Mouse (Mus musculus) stomach, embryonic 15.5 days (tissue): ENCODE measurements around the gene Nfic. TPM values are rescaled to one million over a fixed set of nuclear protein-coding genes. Genes with fewer than 3 reads are reported as not detected.
A peak's percentile ranks its signal among the peaks of the same experiment; 100 is the strongest.

ENCODE experiments used
- ATAC-seq: fragments of 200-750 bp; cut with Nextera tagmentation; 2 replicates; pipeline ENCODE4 v1.8.0; 2017; ENCODE audit warnings: low read depth, moderate number of reproducible peaks, moderate TSS enrichment; ENCODE audit not compliant: insufficient read depth, low FRiP score
- H3K27ac ChIP-seq: fragments of 300-500 bp; sonication (generic); 2 replicates; pipeline ENCODE4 v1.5.1; 2015; ENCODE audit warnings: mild to moderate bottlenecking, inconsistent platforms
- H3K27me3 ChIP-seq: fragments of 300-500 bp; sonication (generic); replicated peaks from 2 replicates; pipeline ENCODE4 v1.6.1; 2015; ENCODE audit warnings: inconsistent platforms
- H3K36me3 ChIP-seq: fragments of 300-500 bp; sonication (generic); 2 replicates; pipeline ENCODE4 v1.6.1; 2015; ENCODE audit warnings: inconsistent platforms
- H3K4me1 ChIP-seq: fragments of 300-500 bp; sonication (generic); 2 replicates; pipeline ENCODE4 v1.6.1; 2015; ENCODE audit warnings: inconsistent platforms
- H3K4me2 ChIP-seq: fragments of 300-500 bp; sonication (generic); 2 replicates; pipeline ENCODE4 v1.6.1; 2015; ENCODE audit warnings: mild to moderate bottlenecking, inconsistent platforms
- H3K4me3 ChIP-seq: fragments of 300-500 bp; sonication (generic); replicated peaks from 2 replicates; pipeline ENCODE4 v1.5.1; 2015; ENCODE audit warnings: inconsistent platforms
- H3K9ac ChIP-seq: fragments of 300-500 bp; sonication (generic); 2 replicates; pipeline ENCODE4 v1.6.1; 2015; ENCODE audit warnings: inconsistent platforms
- H3K9me3 ChIP-seq: fragments of 300-500 bp; sonication (generic); 2 replicates; pipeline ENCODE4 v1.6.1; 2016; ENCODE audit warnings: inconsistent platforms
- WGBS: fragments of 180-500 bp; shearing (Covaris S2); methylation state at CpG from one replicate; pipeline ENCODE4 v1.1.7; 2015; 5-methylcytosine and 5-hydroxymethylcytosine counted together
- polyA plus RNA-seq: library from polyadenylated mRNA; unstranded; fragments of >200 nt; fragmentation: Nextera tagmentation; extraction: Ambion mirVana; gene quantifications from 2 replicates; pipeline ENCODE4 v1.2.1, GENCODE M21; 2015

The Nfic gene
- polyA plus RNA-seq, 1 experiment from 2014 or later, result 78.2 TPM

- Histone ChIP-seq H3K4me3 (no peak overlapping the region), H3K4me1 (peaks cover 41% of the 10 kb centered on the region), H3K27ac (peak overlapping the region; percentile 4; the same call in 1 of the 2 replicates), H3K36me3 (no peaks in the 10 kb centered on the region), H3K9me3 (no peaks in the 10 kb centered on the region), H3K9ac (no peak overlapping the region), H3K27me3 (no peaks in the 10 kb centered on the region), H3K4me2 (peak overlapping the region; percentile 55; the same call in 1 of the 2 replicates)
- 74% methylated on average over 26 of the region's 26 CpGs for WGBS
- no peak for ATAC-seq
These were observed 21.7 kb downstream of the Nfic start for GRCm38 (mm10) chr10:81433541-81434289.

- Histone ChIP-seq H3K4me2 (peak overlapping the region; percentile 55), H3K9me3 (no peaks in the 10 kb centered on the region), H3K4me3 (peak overlapping the region; percentile 20), H3K27ac (no peak overlapping the region), H3K9ac (no peak overlapping the region), H3K36me3 (no peaks in the 10 kb centered on the region), H3K27me3 (no peaks in the 10 kb centered on the region), H3K4me1 (peaks cover 41% of the 10 kb centered on the region)
- peak; percentile 79 for ATAC-seq
- WGBS, result 4% methylated on average over 17 of the region's 17 CpGs
These were observed 22.6 kb downstream of the Nfic start for GRCm38 (mm10) chr10:81432868-81433262.

GRCm38 (mm10) chr10:81432169-81432867 lies 23.1 kb downstream of the Nfic start:
- WGBS, result 63% methylated on average over 21 of the region's 21 CpGs
- Histone ChIP-seq H3K36me3 (no peaks in the 10 kb centered on the region), H3K4me1 (peaks cover 43% of the 10 kb centered on the region), H3K9ac (no peak overlapping the region), H3K4me2 (peak overlapping the region; percentile 55), H3K4me3 (peak overlapping the region; percentile 20; the same call in 1 of the 2 replicates), H3K27ac (no peak overlapping the region), H3K27me3 (no peaks in the 10 kb centered on the region), H3K9me3 (no peaks in the 10 kb centered on the region)
- ATAC-seq, result no peak; the same call in 1 of the 2 replicates

- Histone ChIP-seq H3K9ac (no peak overlapping the region), H3K27ac (peak overlapping the region; percentile 91), H3K9me3 (no peaks in the 10 kb centered on the region), H3K36me3 (no peaks in the 10 kb centered on the region), H3K4me2 (peak overlapping the region; percentile 95), H3K27me3 (no peaks in the 10 kb centered on the region), H3K4me3 (peak overlapping the region; percentile 81), H3K4me1 (peaks cover 45% of the 10 kb centered on the region)
- WGBS, result 13% methylated on average over 15 of the region's 15 CpGs
- ATAC-seq, result no peak
These were observed 23.8 kb downstream of the Nfic start for GRCm38 (mm10) chr10:81431526-81432168.

GRCm38 (mm10) chr10:81430831-81431525 lies 24.5 kb downstream of the Nfic start:
- peak overlapping the region; percentile 95 for H3K4me2 ChIP-seq
- WGBS, result 2% methylated on average over 46 of the region's 70 CpGs
- peak overlapping the region; percentile 91 for H3K27ac ChIP-seq
- peak overlapping the region; percentile 81 for H3K4me3 ChIP-seq
- peaks cover 45% of the 10 kb centered on the region for H3K4me1 ChIP-seq
- H3K9me3 ChIP-seq, result no peaks in the 10 kb centered on the region
- no peaks in the 10 kb centered on the region for H3K27me3 ChIP-seq
- ATAC-seq, result no peak; the same call in 1 of the 2 replicates
- peak overlapping the region; percentile 71 for H3K9ac ChIP-seq
- no peaks in the 10 kb centered on the region for H3K36me3 ChIP-seq

GRCm38 (mm10) chr10:81430141-81430830 lies 25.1 kb downstream of the Nfic start:
- Histone ChIP-seq H3K4me1 (peaks cover 47% of the 10 kb centered on the region), H3K27me3 (no peaks in the 10 kb centered on the region), H3K4me2 (peak overlapping the region; percentile 95), H3K36me3 (no peaks in the 10 kb centered on the region), H3K4me3 (peak overlapping the region; percentile 81), H3K27ac (peak overlapping the region; percentile 91), H3K9me3 (no peaks in the 10 kb centered on the region), H3K9ac (peak overlapping the region; percentile 71)
- ATAC-seq, result peak; percentile 2; the same call in 1 of the 2 replicates
- WGBS, result under 1% methylated on average over 59 of the region's 89 CpGs

GRCm38 (mm10) chr10:81429605-81430061 lies 25.8 kb downstream of the Nfic start:
- ATAC-seq, result peak; percentile 43
- peaks cover 50% of the 10 kb centered on the region for H3K4me1 ChIP-seq
- H3K27ac ChIP-seq, result peak overlapping the region; percentile 91
- no peaks in the 10 kb centered on the region for H3K9me3 ChIP-seq
- H3K4me2 ChIP-seq, result peak overlapping the region; percentile 95
- H3K4me3 ChIP-seq, result peak overlapping the region; percentile 81
- H3K9ac ChIP-seq, result peak overlapping the region; percentile 71
- WGBS, result 0% methylated on average over 19 of the region's 20 CpGs
- H3K36me3 ChIP-seq, result no peaks in the 10 kb centered on the region
- no peaks in the 10 kb centered on the region for H3K27me3 ChIP-seq

GRCm38 (mm10) chr10:81429092-81429491 lies 26.3 kb downstream of the Nfic start:
- no peaks in the 10 kb centered on the region for H3K9me3 ChIP-seq
- peak overlapping the region; percentile 81 for H3K4me3 ChIP-seq
- H3K27ac ChIP-seq, result peak overlapping the region; percentile 91; the same call in 1 of the 2 replicates
- peak overlapping the region; percentile 95 for H3K4me2 ChIP-seq
- H3K9ac ChIP-seq, result no peak overlapping the region
- ATAC-seq, result no peak
- 29% methylated on average over 2 of the region's 2 CpGs for WGBS
- H3K27me3 ChIP-seq, result no peaks in the 10 kb centered on the region
- H3K4me1 ChIP-seq, result peaks cover 52% of the 10 kb centered on the region
- no peaks in the 10 kb centered on the region for H3K36me3 ChIP-seq

- Histone ChIP-seq H3K4me2 (no peak overlapping the region), H3K9me3 (no peaks in the 10 kb centered on the region), H3K4me1 (peaks cover 52% of the 10 kb centered on the region), H3K36me3 (no peaks in the 10 kb centered on the region), H3K4me3 (no peak overlapping the region), H3K27ac (no peak overlapping the region), H3K9ac (no peak overlapping the region), H3K27me3 (no peaks in the 10 kb centered on the region)
- ATAC-seq, result no peak
- WGBS, result 87% methylated on average over 7 of the region's 7 CpGs
These were observed 26.9 kb downstream of the Nfic start for GRCm38 (mm10) chr10:81428507-81428870.

- Histone ChIP-seq H3K9ac (no peak overlapping the region), H3K4me3 (no peak overlapping the region), H3K4me2 (0 out of 2 replicates have a peak overlapping the region, but pooled peaks have one; percentile 68), H3K27ac (no peak overlapping the region), H3K36me3 (no peaks in the 10 kb centered on the region), H3K9me3 (no peaks in the 10 kb centered on the region), H3K27me3 (no peaks in the 10 kb centered on the region), H3K4me1 (peaks cover 48% of the 10 kb centered on the region)
- WGBS, result 82% methylated on average over 8 of the region's 8 CpGs
- no peak for ATAC-seq
These were observed 27.5 kb downstream of the Nfic start for GRCm38 (mm10) chr10:81427804-81428506.
